Mouse (Mus musculus): Measurements from ENCODE around the gene Tmem192. TPM values are rescaled to one million over a fixed set of nuclear protein-coding genes. Genes with fewer than 3 reads are reported as not detected.

Tmem192 gene
- polyA plus RNA-seq, 1 experiment from 2014 or later = 29.1 TPM

DNA sequence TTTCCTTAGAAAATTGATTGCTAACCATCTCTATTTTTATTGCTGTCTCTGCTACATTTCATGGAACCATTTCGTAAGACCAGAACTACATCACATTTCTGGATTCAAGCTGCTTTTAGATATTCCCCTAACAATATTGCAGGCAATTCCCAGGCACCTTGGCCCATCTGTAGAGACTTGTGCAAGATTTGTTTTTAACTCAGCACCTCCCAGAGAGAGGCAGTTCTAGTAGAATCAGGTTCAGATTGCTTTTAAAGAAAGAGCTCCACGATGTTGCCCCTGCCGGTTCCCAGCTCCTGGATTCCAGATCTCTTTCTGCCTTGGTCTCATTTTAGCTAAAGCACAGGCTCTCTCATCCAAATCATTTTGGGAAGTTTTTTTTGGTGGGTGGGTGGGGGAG lies 23.7 kb upstream of the Tmem192 start:
- Histone ChIP-seq H3K4me3 (ENCODE audit: low read depth, low read length) (no peak overlapping the region), H3K4me1 (ENCODE audit: control insufficient read depth, insufficient read depth, low read length) (no peaks in the 10 kb centered on the region), H3K4me2 (replicated peaks; ENCODE audit: low read depth, low read length) (no peak overlapping the region), H3K36me3 (ENCODE audit: control insufficient read depth, insufficient read depth, low read length) (no peaks in the 10 kb centered on the region), H3K27me3 (ENCODE audit: control insufficient read depth, insufficient read depth, low read length) (no peaks in the 10 kb centered on the region), H3K9ac (replicated peaks; ENCODE audit: low read depth, low read length) (no peak overlapping the region), H3K27ac (ENCODE audit: low read length) (no peak overlapping the region), H3K9me3 (ENCODE audit: control insufficient read depth, low read depth, low read length) (no peaks in the 10 kb centered on the region)
- no peak for ATAC-seq (ENCODE audit: insufficient number of reproducible peaks, insufficient read depth, low FRiP score, low read depth)
- WGBS = 82% methylated on average over 3 of the region's 3 CpGs

DNA sequence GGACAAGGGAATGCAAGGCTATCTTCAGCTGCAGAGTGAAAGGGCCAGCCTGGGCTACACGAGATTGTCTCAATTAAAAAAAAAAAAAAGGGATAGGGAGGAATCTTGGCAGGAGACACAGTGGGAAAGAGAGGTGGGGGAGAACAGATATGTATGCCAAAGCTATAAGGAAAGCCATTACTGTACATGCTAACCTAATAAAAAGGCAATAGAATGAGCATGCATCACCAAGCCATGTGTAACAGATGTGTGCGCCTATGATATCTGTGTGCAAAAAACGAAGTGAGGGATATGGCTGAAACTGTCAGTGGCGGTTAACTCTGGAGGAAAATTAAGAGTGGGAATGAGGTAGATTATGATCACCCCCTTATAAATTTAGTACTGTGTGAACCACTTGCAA lies 21.2 kb upstream of the Tmem192 start:
- 89% methylated on average over 4 of the region's 4 CpGs for WGBS

DNA sequence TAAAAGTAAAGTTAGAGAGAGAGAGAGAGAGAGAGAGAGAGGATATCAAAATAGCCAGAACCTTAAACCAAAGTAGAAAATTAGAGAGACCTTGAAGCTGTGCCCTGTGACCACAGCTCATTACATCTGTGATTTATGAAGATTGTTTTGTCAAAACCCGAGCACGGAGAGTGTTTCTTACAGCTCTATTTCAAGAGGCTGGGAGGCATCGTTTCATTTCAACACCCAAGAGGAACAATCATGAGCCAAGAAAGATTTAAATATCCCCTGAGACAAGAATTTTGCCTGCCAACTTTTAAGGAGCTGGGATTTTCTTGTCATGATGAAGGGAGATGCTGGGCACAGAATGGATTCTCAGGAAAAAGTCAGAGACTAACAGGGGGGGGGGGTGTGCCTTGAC lies 20.6 kb upstream of the Tmem192 start:
- Histone ChIP-seq H3K4me1 (ENCODE audit: control insufficient read depth, insufficient read depth, low read length) (no peaks in the 10 kb centered on the region), H3K4me3 (ENCODE audit: low read depth, low read length) (no peak overlapping the region), H3K27me3 (ENCODE audit: control insufficient read depth, insufficient read depth, low read length) (no peaks in the 10 kb centered on the region), H3K4me2 (replicated peaks; ENCODE audit: low read depth, low read length) (no peak overlapping the region), H3K36me3 (ENCODE audit: control insufficient read depth, insufficient read depth, low read length) (no peaks in the 10 kb centered on the region), H3K9me3 (ENCODE audit: control insufficient read depth, low read depth, low read length) (no peaks in the 10 kb centered on the region), H3K9ac (replicated peaks; ENCODE audit: low read depth, low read length) (no peak overlapping the region), H3K27ac (ENCODE audit: low read length) (no peak overlapping the region)
- no peak for ATAC-seq (ENCODE audit: insufficient number of reproducible peaks, insufficient read depth, low FRiP score, low read depth)
- WGBS = 15% methylated on average over 3 of the region's 3 CpGs

More for the DNA sequence above, 21.2 kb upstream of the Tmem192 start:
- Histone ChIP-seq H3K9ac (replicated peaks; ENCODE audit: low read depth, low read length) (no peak overlapping the region), H3K4me1 (ENCODE audit: control insufficient read depth, insufficient read depth, low read length) (no peaks in the 10 kb centered on the region), H3K4me2 (replicated peaks; ENCODE audit: low read depth, low read length) (no peak overlapping the region), H3K27ac (ENCODE audit: low read length) (no peak overlapping the region), H3K36me3 (ENCODE audit: control insufficient read depth, insufficient read depth, low read length) (no peaks in the 10 kb centered on the region), H3K4me3 (ENCODE audit: low read depth, low read length) (no peak overlapping the region), H3K27me3 (ENCODE audit: control insufficient read depth, insufficient read depth, low read length) (no peaks in the 10 kb centered on the region), H3K9me3 (ENCODE audit: control insufficient read depth, low read depth, low read length) (no peaks in the 10 kb centered on the region)
- no peak for ATAC-seq (ENCODE audit: insufficient number of reproducible peaks, insufficient read depth, low FRiP score, low read depth)

DNA sequence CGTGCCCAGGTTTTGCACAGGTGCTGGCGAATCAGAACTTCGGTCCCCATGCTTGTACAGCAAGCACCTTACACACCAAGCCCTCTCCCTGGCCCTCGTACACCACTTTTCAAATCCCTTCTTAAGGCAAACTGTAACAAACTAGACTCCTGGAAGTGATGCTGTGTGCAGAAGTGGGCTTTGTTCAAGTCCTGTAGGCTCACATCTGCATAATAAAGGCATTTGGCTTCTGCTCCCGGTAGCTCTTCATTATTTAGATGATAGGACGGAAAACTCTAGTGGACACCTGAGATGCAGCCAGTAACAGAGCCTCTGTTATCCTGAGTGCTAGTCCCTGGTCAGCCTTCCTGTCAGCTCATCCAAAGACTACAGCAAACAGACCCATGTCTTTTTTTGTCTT lies 18.0 kb upstream of the Tmem192 start:
- Histone ChIP-seq H3K27ac (ENCODE audit: low read length) (no peak overlapping the region), H3K9me3 (ENCODE audit: control insufficient read depth, low read depth, low read length) (no peaks in the 10 kb centered on the region), H3K4me1 (ENCODE audit: control insufficient read depth, insufficient read depth, low read length) (no peaks in the 10 kb centered on the region), H3K9ac (replicated peaks; ENCODE audit: low read depth, low read length) (no peak overlapping the region), H3K36me3 (ENCODE audit: control insufficient read depth, insufficient read depth, low read length) (no peaks in the 10 kb centered on the region), H3K4me2 (replicated peaks; ENCODE audit: low read depth, low read length) (no peak overlapping the region), H3K27me3 (ENCODE audit: control insufficient read depth, insufficient read depth, low read length) (no peaks in the 10 kb centered on the region), H3K4me3 (ENCODE audit: low read depth, low read length) (no peak overlapping the region)
- WGBS = 87% methylated on average over 6 of the region's 6 CpGs
- ATAC-seq (ENCODE audit: insufficient number of reproducible peaks, insufficient read depth, low FRiP score, low read depth) = no peak

DNA sequence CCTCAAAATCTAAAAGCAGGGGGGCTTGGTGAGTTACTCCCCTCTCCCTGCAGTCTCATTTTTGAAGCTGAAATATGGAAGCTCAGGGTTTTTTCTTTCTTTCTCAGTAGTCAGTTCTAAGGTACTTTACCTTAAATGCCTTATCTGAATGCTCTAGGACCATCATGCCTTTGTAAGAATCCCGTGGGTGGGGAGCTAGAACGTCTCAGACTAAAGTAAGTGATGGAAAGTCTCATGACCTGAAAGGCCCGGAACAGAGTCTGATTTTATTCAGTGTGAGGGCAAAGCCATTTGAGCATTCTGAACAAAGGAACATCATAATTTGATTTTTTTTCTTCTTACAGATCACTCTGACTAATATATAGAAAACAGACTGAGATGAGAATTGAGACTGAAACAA lies 12.0 kb upstream of the Tmem192 start:
- WGBS = 73% methylated on average over 3 of the region's 3 CpGs
- Histone ChIP-seq H3K9me3 (ENCODE audit: control insufficient read depth, low read depth, low read length) (no peaks in the 10 kb centered on the region), H3K27ac (ENCODE audit: low read length) (no peak overlapping the region), H3K4me3 (ENCODE audit: low read depth, low read length) (no peak overlapping the region), H3K4me1 (ENCODE audit: control insufficient read depth, insufficient read depth, low read length) (no peaks in the 10 kb centered on the region), H3K27me3 (ENCODE audit: control insufficient read depth, insufficient read depth, low read length) (no peaks in the 10 kb centered on the region), H3K9ac (replicated peaks; ENCODE audit: low read depth, low read length) (no peak overlapping the region), H3K4me2 (replicated peaks; ENCODE audit: low read depth, low read length) (no peak overlapping the region), H3K36me3 (ENCODE audit: control insufficient read depth, insufficient read depth, low read length) (no peaks in the 10 kb centered on the region)
- ATAC-seq (ENCODE audit: insufficient number of reproducible peaks, insufficient read depth, low FRiP score, low read depth) = no peak

GRCm38 (mm10) chr8:64941019-64941418 lies 6.0 kb upstream of the Tmem192 start:
- H3K9ac ChIP-seq (replicated peaks; ENCODE audit: low read depth, low read length) = no peak overlapping the region
- H3K4me2 ChIP-seq (replicated peaks; ENCODE audit: low read depth, low read length) = no peak overlapping the region
- H3K9me3 ChIP-seq (ENCODE audit: control insufficient read depth, low read depth, low read length) = no peaks in the 10 kb centered on the region
- no peak overlapping the region for H3K4me3 ChIP-seq (ENCODE audit: low read depth, low read length)
- 79% methylated on average over 8 of the region's 8 CpGs for WGBS
- no peaks in the 10 kb centered on the region for H3K27me3 ChIP-seq (ENCODE audit: control insufficient read depth, insufficient read depth, low read length)
- no peak for ATAC-seq (ENCODE audit: insufficient number of reproducible peaks, insufficient read depth, low FRiP score, low read depth)
- no peaks in the 10 kb centered on the region for H3K4me1 ChIP-seq (ENCODE audit: control insufficient read depth, insufficient read depth, low read length)
- no peaks in the 10 kb centered on the region for H3K36me3 ChIP-seq (ENCODE audit: control insufficient read depth, insufficient read depth, low read length)
- no peak overlapping the region for H3K27ac ChIP-seq (ENCODE audit: low read length)

GRCm38 (mm10) chr8:64941495-64941894 lies 5.5 kb upstream of the Tmem192 start:
- Histone ChIP-seq H3K27me3 (ENCODE audit: control insufficient read depth, insufficient read depth, low read length) (no peaks in the 10 kb centered on the region), H3K4me3 (ENCODE audit: low read depth, low read length) (no peak overlapping the region), H3K4me1 (ENCODE audit: control insufficient read depth, insufficient read depth, low read length) (no peaks in the 10 kb centered on the region), H3K27ac (ENCODE audit: low read length) (no peak overlapping the region), H3K36me3 (ENCODE audit: control insufficient read depth, insufficient read depth, low read length) (no peaks in the 10 kb centered on the region), H3K9ac (replicated peaks; ENCODE audit: low read depth, low read length) (no peak overlapping the region), H3K4me2 (replicated peaks; ENCODE audit: low read depth, low read length) (no peak overlapping the region), H3K9me3 (ENCODE audit: control insufficient read depth, low read depth, low read length) (no peaks in the 10 kb centered on the region)
- 0 out of 2 replicates have a peak, but pooled peaks have one; percentile 39 for ATAC-seq (ENCODE audit: insufficient number of reproducible peaks, insufficient read depth, low FRiP score, low read depth)
- WGBS = 14% methylated on average over 9 of the region's 9 CpGs

DNA sequence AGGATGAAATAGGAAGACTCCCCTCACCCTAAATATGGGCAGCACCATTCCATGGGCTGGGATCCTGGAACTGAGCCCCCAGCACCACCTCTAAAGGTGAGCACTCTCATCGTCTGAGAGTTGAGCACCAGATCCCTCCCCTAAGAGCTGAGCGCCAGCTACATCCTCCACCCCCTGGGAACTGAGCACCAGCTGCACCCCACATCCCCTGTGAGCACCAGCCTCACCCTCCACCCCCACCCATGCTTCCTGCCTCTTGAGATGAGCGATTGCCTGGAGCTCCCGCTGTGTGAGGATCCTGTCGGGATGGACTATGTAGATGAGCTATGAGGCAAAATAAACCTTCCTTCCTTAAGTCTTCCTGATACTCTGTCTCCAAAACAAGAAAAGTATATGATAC lies 4.0 kb upstream of the Tmem192 start:
- WGBS = 17% methylated on average over 5 of the region's 5 CpGs
- no peak overlapping the region for H3K27ac ChIP-seq (ENCODE audit: low read length)
- ATAC-seq (ENCODE audit: insufficient number of reproducible peaks, insufficient read depth, low FRiP score, low read depth) = no peak
- no peak overlapping the region for H3K4me2 ChIP-seq (replicated peaks; ENCODE audit: low read depth, low read length)
- H3K9ac ChIP-seq (replicated peaks; ENCODE audit: low read depth, low read length) = no peak overlapping the region
- no peaks in the 10 kb centered on the region for H3K27me3 ChIP-seq (ENCODE audit: control insufficient read depth, insufficient read depth, low read length)
- H3K4me3 ChIP-seq (ENCODE audit: low read depth, low read length) = no peak overlapping the region
- H3K36me3 ChIP-seq (ENCODE audit: control insufficient read depth, insufficient read depth, low read length) = no peaks in the 10 kb centered on the region
- no peaks in the 10 kb centered on the region for H3K9me3 ChIP-seq (ENCODE audit: control insufficient read depth, low read depth, low read length)
- no peaks in the 10 kb centered on the region for H3K4me1 ChIP-seq (ENCODE audit: control insufficient read depth, insufficient read depth, low read length)

DNA sequence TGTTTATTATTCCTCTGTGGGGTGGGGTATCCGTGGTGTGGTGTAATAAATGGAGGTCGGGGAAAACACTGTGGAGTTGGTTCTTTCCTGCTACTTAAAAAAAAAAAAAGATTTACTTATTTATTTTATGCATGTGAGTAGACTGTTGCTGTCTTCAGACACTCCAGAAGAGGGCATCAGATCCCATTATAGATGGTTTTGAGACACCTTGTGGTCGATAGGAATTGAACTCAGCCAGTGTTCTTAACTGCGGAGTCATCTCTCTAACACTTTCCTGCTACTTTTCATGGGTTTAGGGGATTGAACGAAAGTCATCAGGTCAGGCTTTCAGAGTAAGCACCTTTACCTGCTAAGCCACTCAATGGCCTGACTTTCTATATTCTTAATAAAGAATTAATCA lies 2.2 kb upstream of the Tmem192 start:
- 33% methylated on average over 5 of the region's 5 CpGs for WGBS
- H3K27me3 ChIP-seq (ENCODE audit: control insufficient read depth, insufficient read depth, low read length) = no peaks in the 10 kb centered on the region
- H3K27ac ChIP-seq (ENCODE audit: low read length) = no peak overlapping the region
- no peak overlapping the region for H3K4me3 ChIP-seq (ENCODE audit: low read depth, low read length)
- H3K4me2 ChIP-seq (replicated peaks; ENCODE audit: low read depth, low read length) = no peak overlapping the region
- H3K9ac ChIP-seq (replicated peaks; ENCODE audit: low read depth, low read length) = no peak overlapping the region
- no peak for ATAC-seq (ENCODE audit: insufficient number of reproducible peaks, insufficient read depth, low FRiP score, low read depth)
- H3K4me1 ChIP-seq (ENCODE audit: control insufficient read depth, insufficient read depth, low read length) = no peaks in the 10 kb centered on the region
- no peaks in the 10 kb centered on the region for H3K36me3 ChIP-seq (ENCODE audit: control insufficient read depth, insufficient read depth, low read length)
- no peaks in the 10 kb centered on the region for H3K9me3 ChIP-seq (ENCODE audit: control insufficient read depth, low read depth, low read length)
